Mouse (Mus musculus): ENCODE measurements at regions not wholly inside any gene's neighbourhood (a gene's known extent, or its start where the extent isn't known, plus 50 kb on each side); places are given as distances from the start of the nearest gene placed in this dataset.
A peak's percentile ranks its signal among the peaks of the same experiment; 100 is the strongest.

- peak; percentile 82 for ATAC-seq
- DNase-seq (ENCODE audit: low spot score), result peak; percentile 65
- H3K4me3 ChIP-seq (ENCODE audit: low read depth, low read length), result no peak overlapping the region
- no peak overlapping the region for H3K4me2 ChIP-seq (replicated peaks; ENCODE audit: low read depth, low read length)
- WGBS, result 45% methylated on average over 3 of the region's 3 CpGs
- H3K36me3 ChIP-seq (ENCODE audit: insufficient read depth, low read length), result no peaks in the 10 kb centered on the region
- H3K27ac ChIP-seq (ENCODE audit: low read length), result no peak overlapping the region
- H3K9ac ChIP-seq (replicated peaks; ENCODE audit: low read depth), result no peak overlapping the region
- H3K9me3 ChIP-seq (ENCODE audit: low read length), result no peaks in the 10 kb centered on the region
- TF ChIP-seq CTCF (IDR thresholded peaks at IDR 0.05) (no peak), EP300 (IDR thresholded peaks at IDR 0.05) (peak; percentile 33; the same call in 1 of the 2 replicates)
- H3K27me3 ChIP-seq (replicated peaks; ENCODE audit: insufficient read depth, low read length), result no peaks in the 10 kb centered on the region
- H3K4me1 ChIP-seq (ENCODE audit: insufficient read depth, low read depth, low read length), result no peaks in the 10 kb centered on the region
Measured at GRCm38 (mm10) chr4:64200151-64200807, 153.5 kb upstream of the Tnc start.

DNA sequence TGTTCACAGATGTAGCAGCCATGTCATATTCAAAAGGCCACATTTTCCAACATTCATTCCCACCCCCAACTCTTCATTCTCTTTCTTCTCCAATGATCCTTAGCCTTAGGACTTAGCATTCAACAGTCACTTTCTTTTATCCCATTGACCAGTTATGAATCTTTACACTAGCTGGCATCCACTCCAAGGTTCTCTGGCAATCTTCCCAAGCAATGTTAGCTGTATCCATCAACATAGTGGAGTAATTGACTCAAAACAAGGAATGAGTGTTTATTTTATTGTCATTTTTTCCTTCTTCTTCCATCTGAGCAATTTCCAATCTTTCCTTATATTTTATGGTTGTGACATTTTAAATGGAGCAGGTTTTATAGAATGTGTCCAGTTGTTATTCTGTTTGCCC, 138.2 kb upstream of the Tnc start:
- ATAC-seq, result no peak
- Histone ChIP-seq H3K4me3 (ENCODE audit: low read depth, low read length) (no peak overlapping the region), H3K9me3 (ENCODE audit: low read length) (no peaks in the 10 kb centered on the region), H3K9ac (replicated peaks; ENCODE audit: low read depth) (no peak overlapping the region), H3K36me3 (ENCODE audit: insufficient read depth, low read length) (no peaks in the 10 kb centered on the region), H3K27ac (ENCODE audit: low read length) (no peak overlapping the region), H3K27me3 (replicated peaks; ENCODE audit: insufficient read depth, low read length) (no peaks in the 10 kb centered on the region), H3K4me1 (ENCODE audit: insufficient read depth, low read depth, low read length) (no peaks in the 10 kb centered on the region), H3K4me2 (replicated peaks; ENCODE audit: low read depth, low read length) (no peak overlapping the region)
- TF ChIP-seq CTCF (IDR thresholded peaks at IDR 0.05) (no peak), EP300 (IDR thresholded peaks at IDR 0.05) (no peak)
- no peak for DNase-seq (ENCODE audit: low spot score)

- Histone ChIP-seq H3K4me3 (ENCODE audit: low read depth, low read length) (no peak overlapping the region), H3K27ac (ENCODE audit: low read length) (no peak overlapping the region), H3K27me3 (replicated peaks; ENCODE audit: insufficient read depth, low read length) (no peaks in the 10 kb centered on the region), H3K9me3 (ENCODE audit: low read length) (no peaks in the 10 kb centered on the region), H3K9ac (replicated peaks; ENCODE audit: low read depth) (no peak overlapping the region), H3K36me3 (ENCODE audit: insufficient read depth, low read length) (no peaks in the 10 kb centered on the region), H3K4me2 (replicated peaks; ENCODE audit: low read depth, low read length) (no peak overlapping the region), H3K4me1 (ENCODE audit: insufficient read depth, low read depth, low read length) (no peaks in the 10 kb centered on the region)
- no peak for TF ChIP-seq CTCF (IDR thresholded peaks at IDR 0.05)
- 0 out of 2 replicates have a peak, but pooled peaks have one; percentile 23 for TF ChIP-seq EP300 (IDR thresholded peaks at IDR 0.05)
- 27% methylated on average over 3 of the region's 3 CpGs for WGBS
- DNase-seq (ENCODE audit: low spot score), result peak; percentile 75
- ATAC-seq, result peak; percentile 91
Measured at GRCm38 (mm10) chr4:64175938-64176337, 129.1 kb upstream of the Tnc start.

DNA sequence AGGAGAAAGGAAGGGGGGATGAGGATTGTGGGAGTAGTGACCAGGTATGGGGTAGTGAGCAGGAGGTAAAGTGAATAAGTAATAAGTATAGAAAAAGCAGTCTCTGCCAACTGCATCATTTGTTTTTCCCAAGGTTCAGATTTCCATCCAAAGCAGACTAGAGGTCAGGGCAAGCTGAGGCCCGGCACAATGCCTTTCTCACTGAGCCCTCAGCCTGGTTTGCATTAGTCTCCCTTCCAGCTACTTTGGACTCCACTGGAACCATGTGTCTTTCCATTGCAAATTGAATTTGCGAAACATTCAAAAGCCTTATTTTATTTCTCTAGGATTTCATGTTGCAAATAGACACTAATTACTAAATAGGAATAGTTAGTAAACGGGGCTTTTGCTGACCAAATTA, 124.7 kb upstream of the Tnc start:
- no peaks in the 10 kb centered on the region for H3K27me3 ChIP-seq (replicated peaks; ENCODE audit: insufficient read depth, low read length)
- no peak overlapping the region for H3K9ac ChIP-seq (replicated peaks; ENCODE audit: low read depth)
- DNase-seq (ENCODE audit: low spot score) (no peak), ATAC-seq (no peak)
- WGBS, result 86% methylated on average over 3 of the region's 3 CpGs
- no peaks in the 10 kb centered on the region for H3K36me3 ChIP-seq (ENCODE audit: insufficient read depth, low read length)
- H3K4me2 ChIP-seq (replicated peaks; ENCODE audit: low read depth, low read length), result no peak overlapping the region
- no peaks in the 10 kb centered on the region for H3K4me1 ChIP-seq (ENCODE audit: insufficient read depth, low read depth, low read length)
- H3K9me3 ChIP-seq (ENCODE audit: low read length), result no peaks in the 10 kb centered on the region
- no peak overlapping the region for H3K27ac ChIP-seq (ENCODE audit: low read length)
- TF ChIP-seq EP300 (IDR thresholded peaks at IDR 0.05) (no peak), CTCF (IDR thresholded peaks at IDR 0.05) (no peak)
- no peak overlapping the region for H3K4me3 ChIP-seq (ENCODE audit: low read depth, low read length)

DNA sequence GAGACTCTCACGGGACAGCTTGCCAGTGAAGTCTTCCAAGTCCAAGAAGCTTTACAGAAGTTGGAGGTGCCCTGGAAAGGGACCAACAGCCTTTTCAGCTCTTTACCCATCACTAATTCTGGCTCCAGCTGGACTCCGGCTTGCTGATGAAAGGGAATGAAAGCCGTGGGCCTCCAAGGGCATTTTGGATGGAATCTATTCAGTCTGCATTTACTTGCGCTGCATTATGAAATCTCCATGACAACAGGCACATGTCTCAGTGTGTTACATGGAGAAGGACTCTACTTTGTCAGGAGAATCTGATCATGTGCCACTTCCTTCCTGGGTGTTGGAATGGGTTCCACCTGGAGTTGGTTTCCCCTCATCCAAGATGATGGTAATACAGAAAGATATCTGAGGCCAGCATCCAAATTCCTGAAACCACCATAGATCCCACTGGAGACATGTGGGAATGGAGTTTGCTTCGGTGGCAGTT, 102.2 kb upstream of the Tnc start:
- Histone ChIP-seq H3K4me1 (ENCODE audit: insufficient read depth, low read depth, low read length) (no peaks in the 10 kb centered on the region), H3K4me3 (ENCODE audit: low read depth, low read length) (no peak overlapping the region), H3K9ac (replicated peaks; ENCODE audit: low read depth) (no peak overlapping the region), H3K4me2 (replicated peaks; ENCODE audit: low read depth, low read length) (no peak overlapping the region), H3K27me3 (replicated peaks; ENCODE audit: insufficient read depth, low read length) (no peaks in the 10 kb centered on the region), H3K9me3 (ENCODE audit: low read length) (no peaks in the 10 kb centered on the region), H3K36me3 (ENCODE audit: insufficient read depth, low read length) (no peaks in the 10 kb centered on the region), H3K27ac (ENCODE audit: low read length) (no peak overlapping the region)
- ATAC-seq, result peak; percentile 77
- WGBS, result 49% methylated on average over 5 of the region's 5 CpGs
- no peak for TF ChIP-seq EP300 (IDR thresholded peaks at IDR 0.05)
- TF ChIP-seq CTCF (IDR thresholded peaks at IDR 0.05), result no peak
- DNase-seq (ENCODE audit: low spot score), result peak; percentile 52

GRCm38 (mm10) chr4:64145924-64146323, 99.1 kb upstream of the Tnc start:
- Histone ChIP-seq H3K36me3 (ENCODE audit: insufficient read depth, low read length) (no peaks in the 10 kb centered on the region), H3K4me3 (ENCODE audit: low read depth, low read length) (no peak overlapping the region), H3K9me3 (ENCODE audit: low read length) (no peaks in the 10 kb centered on the region), H3K9ac (replicated peaks; ENCODE audit: low read depth) (no peak overlapping the region), H3K27me3 (replicated peaks; ENCODE audit: insufficient read depth, low read length) (no peaks in the 10 kb centered on the region), H3K27ac (ENCODE audit: low read length) (no peak overlapping the region), H3K4me2 (replicated peaks; ENCODE audit: low read depth, low read length) (no peak overlapping the region), H3K4me1 (ENCODE audit: insufficient read depth, low read depth, low read length) (no peaks in the 10 kb centered on the region)
- TF ChIP-seq CTCF (IDR thresholded peaks at IDR 0.05) (no peak), EP300 (IDR thresholded peaks at IDR 0.05) (no peak)
- DNase-seq (ENCODE audit: low spot score) (no peak), ATAC-seq (no peak)
- WGBS, result 63% methylated on average over 2 of the region's 2 CpGs
